Mouse (Mus musculus): Measurements from ENCODE around the gene Stxbp1. TPM values are rescaled to one million over a fixed set of nuclear protein-coding genes. Genes with fewer than 3 reads are reported as not detected.

Gene Stxbp1
- polyA plus RNA-seq, 1 experiment from 2014 or later = 9.3 TPM

DNA sequence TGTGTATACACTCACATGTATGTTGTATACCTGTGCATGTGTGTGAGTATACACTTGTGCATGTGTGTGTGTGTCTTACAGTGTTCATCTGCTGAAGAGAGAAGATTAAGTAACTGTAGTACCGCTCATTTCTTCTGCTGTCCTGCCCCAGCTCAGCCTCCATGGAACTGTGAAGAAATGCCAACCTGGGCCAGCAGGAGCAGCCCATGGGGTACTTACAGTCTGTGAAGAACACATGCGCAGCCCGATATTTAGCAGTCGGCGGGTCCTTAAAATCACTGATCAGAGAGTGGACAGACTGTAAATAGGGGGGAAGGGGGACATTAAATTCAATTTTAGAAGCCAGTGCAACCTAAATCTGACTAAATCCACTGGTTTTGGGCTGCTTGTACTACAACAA, 28.8 kb downstream of the Stxbp1 start:
- Histone ChIP-seq H3K36me3 (ENCODE audit: control insufficient read depth, insufficient read depth, low read length) (peaks cover 2% of the 10 kb centered on the region; the same call in 1 of the 2 replicates), H3K4me1 (replicated peaks; ENCODE audit: control insufficient read depth, insufficient read depth) (no peaks in the 10 kb centered on the region), H3K9me3 (ENCODE audit: control insufficient read depth, low read length) (no peaks in the 10 kb centered on the region), H3K4me2 (replicated peaks; ENCODE audit: low read depth) (no peak overlapping the region), H3K27ac (replicated peaks) (no peak overlapping the region), H3K9ac (ENCODE audit: low read length) (no peak overlapping the region), H3K4me3 (ENCODE audit: low read depth, low read length) (no peak overlapping the region), H3K27me3 (ENCODE audit: control insufficient read depth, insufficient read depth, low read length) (no peaks in the 10 kb centered on the region)
- 97% methylated on average over 5 of the region's 5 CpGs for WGBS
- TF ChIP-seq EP300 (optimal IDR thresholded peaks at IDR 0.05) (no peak), CTCF (IDR thresholded peaks at IDR 0.05; ENCODE audit: low read depth) (no peak)
- DNase-seq (ENCODE audit: low spot score) (no peak), ATAC-seq (ENCODE audit: low FRiP score, low TSS enrichment) (no peak)

GRCm38 (mm10) chr2:32817589-32817988, 29.5 kb downstream of the Stxbp1 start:
- Histone ChIP-seq H3K4me1 (replicated peaks; ENCODE audit: control insufficient read depth, insufficient read depth) (no peaks in the 10 kb centered on the region), H3K36me3 (ENCODE audit: control insufficient read depth, insufficient read depth, low read length) (peaks cover 2% of the 10 kb centered on the region; the same call in 1 of the 2 replicates), H3K27ac (replicated peaks) (no peak overlapping the region), H3K27me3 (ENCODE audit: control insufficient read depth, insufficient read depth, low read length) (no peaks in the 10 kb centered on the region), H3K9ac (ENCODE audit: low read length) (no peak overlapping the region), H3K4me2 (replicated peaks; ENCODE audit: low read depth) (no peak overlapping the region), H3K9me3 (ENCODE audit: control insufficient read depth, low read length) (no peaks in the 10 kb centered on the region), H3K4me3 (ENCODE audit: low read depth, low read length) (no peak overlapping the region)
- no peak for TF ChIP-seq CTCF (IDR thresholded peaks at IDR 0.05; ENCODE audit: low read depth)
- no peak for TF ChIP-seq EP300 (optimal IDR thresholded peaks at IDR 0.05)
- ATAC-seq (ENCODE audit: low FRiP score, low TSS enrichment) (no peak), DNase-seq (ENCODE audit: low spot score) (no peak)
- WGBS = 73% methylated on average over 7 of the region's 7 CpGs

- ATAC-seq (ENCODE audit: low FRiP score, low TSS enrichment) = no peak
- Histone ChIP-seq H3K36me3 (ENCODE audit: control insufficient read depth, insufficient read depth, low read length) (peaks cover 2% of the 10 kb centered on the region; the same call in 1 of the 2 replicates), H3K4me2 (replicated peaks; ENCODE audit: low read depth) (no peak overlapping the region), H3K4me3 (ENCODE audit: low read depth, low read length) (no peak overlapping the region), H3K27ac (replicated peaks) (no peak overlapping the region), H3K9ac (ENCODE audit: low read length) (no peak overlapping the region), H3K9me3 (ENCODE audit: control insufficient read depth, low read length) (no peaks in the 10 kb centered on the region), H3K4me1 (replicated peaks; ENCODE audit: control insufficient read depth, insufficient read depth) (no peaks in the 10 kb centered on the region), H3K27me3 (ENCODE audit: control insufficient read depth, insufficient read depth, low read length) (no peaks in the 10 kb centered on the region)
- DNase-seq (ENCODE audit: low spot score) = no peak
- 30% methylated on average over 17 of the region's 17 CpGs for WGBS
- no peak for TF ChIP-seq EP300 (optimal IDR thresholded peaks at IDR 0.05)
- no peak for TF ChIP-seq CTCF (IDR thresholded peaks at IDR 0.05; ENCODE audit: low read depth)
Observed at GRCm38 (mm10) chr2:32816946-32817581, 30.0 kb downstream of the Stxbp1 start.

DNA sequence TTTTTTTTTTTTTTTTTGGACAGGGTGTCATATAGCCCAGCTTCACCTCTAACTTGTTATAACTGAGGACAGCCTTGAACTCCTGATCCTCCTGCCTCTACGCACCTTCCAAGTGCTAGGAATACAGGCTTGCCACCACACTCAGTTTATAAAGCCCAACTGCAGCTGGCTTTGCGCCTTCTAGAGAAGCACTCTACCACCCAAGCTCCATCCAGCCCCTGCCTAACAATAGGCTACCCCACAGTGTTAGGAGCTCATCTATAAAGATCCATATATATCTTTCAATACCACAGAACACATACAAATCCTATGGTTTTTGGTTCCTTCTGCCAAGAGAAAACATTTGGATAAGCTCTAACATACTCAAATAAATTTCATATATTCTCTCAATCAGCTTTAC, 30.5 kb downstream of the Stxbp1 start:
- DNase-seq (ENCODE audit: low spot score) = no peak
- Histone ChIP-seq H3K36me3 (ENCODE audit: control insufficient read depth, insufficient read depth, low read length) (peaks cover 2% of the 10 kb centered on the region; the same call in 1 of the 2 replicates), H3K27ac (replicated peaks) (no peak overlapping the region)

GRCm38 (mm10) chr2:32811959-32812358, 35.1 kb downstream of the Stxbp1 start:
- TF ChIP-seq CTCF (IDR thresholded peaks at IDR 0.05; ENCODE audit: low read depth) = no peak
- TF ChIP-seq EP300 (optimal IDR thresholded peaks at IDR 0.05) = no peak
- Histone ChIP-seq H3K36me3 (ENCODE audit: control insufficient read depth, insufficient read depth, low read length) (peaks cover 2% of the 10 kb centered on the region; the same call in 1 of the 2 replicates), H3K9ac (ENCODE audit: low read length) (no peak overlapping the region), H3K4me3 (ENCODE audit: low read depth, low read length) (no peak overlapping the region), H3K27ac (replicated peaks) (no peak overlapping the region), H3K4me2 (replicated peaks; ENCODE audit: low read depth) (no peak overlapping the region), H3K4me1 (replicated peaks; ENCODE audit: control insufficient read depth, insufficient read depth) (no peaks in the 10 kb centered on the region), H3K27me3 (ENCODE audit: control insufficient read depth, insufficient read depth, low read length) (no peaks in the 10 kb centered on the region), H3K9me3 (ENCODE audit: control insufficient read depth, low read length) (no peaks in the 10 kb centered on the region)
- DNase-seq (ENCODE audit: low spot score) (no peak), ATAC-seq (ENCODE audit: low FRiP score, low TSS enrichment) (no peak)
- WGBS = 69% methylated on average over 8 of the region's 8 CpGs

More for the DNA sequence above, 30.5 kb downstream of the Stxbp1 start:
- no peak overlapping the region for H3K4me3 ChIP-seq (ENCODE audit: low read depth, low read length)
- no peaks in the 10 kb centered on the region for H3K27me3 ChIP-seq (ENCODE audit: control insufficient read depth, insufficient read depth, low read length)
- no peak for ATAC-seq (ENCODE audit: low FRiP score, low TSS enrichment)
- no peak overlapping the region for H3K4me2 ChIP-seq (replicated peaks; ENCODE audit: low read depth)
- TF ChIP-seq CTCF (IDR thresholded peaks at IDR 0.05; ENCODE audit: low read depth) = no peak
- TF ChIP-seq EP300 (optimal IDR thresholded peaks at IDR 0.05) = no peak
- no peaks in the 10 kb centered on the region for H3K4me1 ChIP-seq (replicated peaks; ENCODE audit: control insufficient read depth, insufficient read depth)
- H3K9me3 ChIP-seq (ENCODE audit: control insufficient read depth, low read length) = no peaks in the 10 kb centered on the region
- H3K9ac ChIP-seq (ENCODE audit: low read length) = no peak overlapping the region
- 94% methylated on average over 2 of the region's 2 CpGs for WGBS

- Histone ChIP-seq H3K4me2 (replicated peaks; ENCODE audit: low read depth) (no peak overlapping the region), H3K4me3 (ENCODE audit: low read depth, low read length) (no peak overlapping the region), H3K27me3 (ENCODE audit: control insufficient read depth, insufficient read depth, low read length) (no peaks in the 10 kb centered on the region), H3K9ac (ENCODE audit: low read length) (no peak overlapping the region), H3K4me1 (replicated peaks; ENCODE audit: control insufficient read depth, insufficient read depth) (no peaks in the 10 kb centered on the region), H3K36me3 (ENCODE audit: control insufficient read depth, insufficient read depth, low read length) (no peaks in the 10 kb centered on the region), H3K9me3 (ENCODE audit: control insufficient read depth, low read length) (no peaks in the 10 kb centered on the region), H3K27ac (replicated peaks) (no peak overlapping the region)
- TF ChIP-seq EP300 (optimal IDR thresholded peaks at IDR 0.05) (no peak), CTCF (IDR thresholded peaks at IDR 0.05; ENCODE audit: low read depth) (no peak)
- WGBS = 83% methylated on average over 14 of the region's 14 CpGs
- DNase-seq (ENCODE audit: low spot score) (no peak), ATAC-seq (ENCODE audit: low FRiP score, low TSS enrichment) (no peak)
Observed at GRCm38 (mm10) chr2:32808816-32809566, 38.1 kb downstream of the Stxbp1 start.
